Mouse (Mus musculus): ENCODE measurements around the gene Herc6.
"Not testable (repeated sequence)": the region's sequence is repeated elsewhere in the genome, so short reads cannot be mapped to it uniquely, and the experiment has no call there.

Gene Herc6

GRCm38 (mm10) chr6:57580881-57581548, at the start of gene Herc6:
Herc6 (plus strand) TSS chr6:57581000.
- in situ Hi-C loops (cut with MseI, MboI): no loop called here

- in situ Hi-C loops (cut with MseI, MboI): no loop called here
Observed at GRCm38 (mm10) chr6:57531011-57531410, 49.8 kb upstream of the Herc6 start.

GRCm38 (mm10) chr6:57531441-57531840, 49.4 kb upstream of the Herc6 start:
- in situ Hi-C loops (cut with MseI, MboI): no loop called here

- in situ Hi-C loops (cut with MseI, MboI): no loop called here
Observed at GRCm38 (mm10) chr6:57532022-57532421, 48.8 kb upstream of the Herc6 start.

- in situ Hi-C loops (cut with MseI, MboI): no loop called here
Observed at GRCm38 (mm10) chr6:57533410-57533809, 47.4 kb upstream of the Herc6 start.

- in situ Hi-C loops (cut with MseI, MboI): no loop called here
Observed at GRCm38 (mm10) chr6:57534231-57534610, 46.6 kb upstream of the Herc6 start.

- in situ Hi-C loops (cut with MseI, MboI): no loop called here
Observed at GRCm38 (mm10) chr6:57534611-57535286, 46.1 kb upstream of the Herc6 start.

- in situ Hi-C loops (cut with MseI, MboI): no loop called here
Observed at GRCm38 (mm10) chr6:57535386-57535936, 45.3 kb upstream of the Herc6 start, which contains the start of gene Ppm1k. Ppm1k (minus strand) TSS chr6:57535468.

GRCm38 (mm10) chr6:57535971-57536669, 44.7 kb upstream of the Herc6 start:
- in situ Hi-C loops (cut with MseI, MboI): no loop called here

GRCm38 (mm10) chr6:57537887-57538286, 42.9 kb upstream of the Herc6 start:
- in situ Hi-C loops (cut with MseI, MboI): no loop called here

- in situ Hi-C loops (cut with MseI, MboI): no loop called here
Observed at GRCm38 (mm10) chr6:57540950-57541498, 39.8 kb upstream of the Herc6 start.

GRCm38 (mm10) chr6:57541737-57542335, 39.0 kb upstream of the Herc6 start:
- in situ Hi-C loops (cut with MseI, MboI): no loop called here

- in situ Hi-C loops (cut with MseI, MboI): not testable (repeated sequence)
Observed at GRCm38 (mm10) chr6:57543591-57543990, 37.2 kb upstream of the Herc6 start.

GRCm38 (mm10) chr6:57544866-57545265, 35.9 kb upstream of the Herc6 start:
- in situ Hi-C loops (cut with MseI, MboI): no loop called here

GRCm38 (mm10) chr6:57551211-57551796, 29.5 kb upstream of the Herc6 start:
- in situ Hi-C loops (cut with MseI, MboI): loop anchor here in 1 of 2 experiments (25.0 kb wide), 1 partner anchor 114 kb away; the partner anchor contains the start of gene Vmn1r20

GRCm38 (mm10) chr6:57557796-57558317, 22.9 kb upstream of the Herc6 start:
- in situ Hi-C loops (cut with MseI, MboI): loop anchor here in 1 of 2 experiments (25.0 kb wide), 1 partner anchor 121 kb away; the partner anchor contains the start of gene Vmn1r20

GRCm38 (mm10) chr6:57563454-57563853, 17.3 kb upstream of the Herc6 start:
- in situ Hi-C loops (cut with MseI, MboI): loop anchor here in 1 of 2 experiments (25.0 kb wide), 1 partner anchor 126 kb away; the partner anchor contains the start of gene Vmn1r20

- in situ Hi-C loops (cut with MseI, MboI): loop anchor here in 1 of 2 experiments (25.0 kb wide), 1 partner anchor 128 kb away; the partner anchor contains the start of gene Vmn1r20
Observed at GRCm38 (mm10) chr6:57565452-57565851, 15.3 kb upstream of the Herc6 start.

GRCm38 (mm10) chr6:57567630-57568029, 13.2 kb upstream of the Herc6 start:
- in situ Hi-C loops (cut with MseI, MboI): loop anchor here in 1 of 2 experiments (25.0 kb wide), 1 partner anchor 130 kb away; the partner anchor contains the start of gene Vmn1r20

Measured in mouse trophoblast stem cell (cell line).